Mouse (Mus musculus): Measurements from ENCODE around the gene Taar4.

The Taar4 gene

GRCm38 (mm10) chr10:24007034-24007433 is 46.7 kb downstream of the Taar4 start:
- no peak for DNase-seq (ENCODE audit: low spot score)

- DNase-seq (ENCODE audit: low spot score): no peak
Measured at GRCm38 (mm10) chr10:24008143-24008542, 47.8 kb downstream of the Taar4 start.

All from layer of hippocampus, adult 9-10 months (tissue).